Mouse (Mus musculus): ENCODE measurements around the gene Tnrc18.
"Not testable (repeated sequence)": the region's sequence is repeated elsewhere in the genome, so short reads cannot be mapped to it uniquely, and the experiment has no call there.

Tnrc18 gene

DNA sequence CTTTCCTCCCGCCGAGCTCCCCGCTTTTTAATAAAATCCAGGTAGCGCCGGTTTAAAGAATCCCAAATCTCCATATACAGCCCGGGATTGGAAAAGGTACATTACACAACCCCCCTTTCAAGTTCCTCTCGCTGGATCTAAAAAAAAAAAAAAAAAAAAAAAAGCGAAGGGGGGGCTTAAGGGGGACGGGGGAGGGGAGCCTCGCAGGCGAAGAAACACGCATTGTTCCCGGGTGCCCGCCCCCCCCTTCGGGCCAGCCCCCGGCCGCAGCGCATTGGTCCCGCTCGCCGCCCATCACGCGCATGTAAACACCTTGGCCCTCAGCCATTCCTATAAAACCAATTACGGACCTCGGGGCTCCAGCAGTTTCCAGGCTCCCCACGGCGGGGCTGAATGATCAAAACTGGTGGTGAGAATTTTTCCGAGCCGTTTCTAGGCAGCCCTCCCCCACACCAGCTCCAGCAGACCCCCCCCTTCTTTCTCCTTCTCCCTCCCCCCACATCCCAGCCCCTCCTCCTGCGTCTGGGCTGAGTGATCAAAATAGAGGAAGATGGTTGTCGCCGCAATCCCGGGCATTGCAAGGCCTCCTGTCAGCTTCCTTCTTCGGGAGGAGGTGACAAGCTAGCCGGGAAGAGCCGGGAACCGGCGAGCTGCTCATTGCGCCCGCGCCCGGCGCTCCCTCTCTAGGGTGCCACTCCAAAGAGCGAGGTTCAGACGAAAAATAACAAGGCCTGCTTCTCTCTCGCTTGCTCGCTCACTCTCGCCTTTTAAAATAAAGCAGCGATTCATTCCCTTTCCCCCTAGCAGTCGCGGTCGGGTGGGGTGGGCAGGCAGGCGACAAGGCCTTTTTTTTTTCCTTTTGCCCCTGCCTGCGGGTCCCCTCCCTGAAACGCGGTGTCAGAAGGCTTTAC lies at the start of gene Tnrc18:
Tnrc18 (minus strand) TSS at position 139 of the 911 bp plus-strand sequence.
- DNase-seq = peak; percentile 99

DNA sequence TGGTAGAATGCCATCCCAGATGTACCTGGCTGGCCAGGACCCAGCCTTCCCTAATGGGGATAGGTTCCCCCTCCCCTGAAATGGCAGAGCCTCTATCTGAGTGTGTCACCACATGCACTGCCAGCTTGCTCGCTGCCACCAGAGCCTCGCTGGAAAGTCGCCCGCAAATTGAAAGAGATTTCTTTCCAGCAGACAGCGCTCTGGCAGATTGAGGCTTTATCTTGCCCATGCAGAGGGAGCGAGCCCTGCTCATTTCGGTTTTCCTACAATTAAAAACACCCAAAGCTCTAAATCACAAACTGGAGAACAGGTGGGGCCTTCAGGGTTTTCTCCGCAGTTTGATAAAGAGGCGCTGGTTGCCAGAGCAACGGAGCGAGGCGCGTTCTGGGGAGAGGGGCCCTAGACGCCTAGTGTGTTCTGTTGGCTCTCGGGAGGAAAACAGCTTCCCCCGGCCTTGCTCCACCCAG lies 40.3 kb upstream of the Tnrc18 start:
- no peak for DNase-seq

DNA sequence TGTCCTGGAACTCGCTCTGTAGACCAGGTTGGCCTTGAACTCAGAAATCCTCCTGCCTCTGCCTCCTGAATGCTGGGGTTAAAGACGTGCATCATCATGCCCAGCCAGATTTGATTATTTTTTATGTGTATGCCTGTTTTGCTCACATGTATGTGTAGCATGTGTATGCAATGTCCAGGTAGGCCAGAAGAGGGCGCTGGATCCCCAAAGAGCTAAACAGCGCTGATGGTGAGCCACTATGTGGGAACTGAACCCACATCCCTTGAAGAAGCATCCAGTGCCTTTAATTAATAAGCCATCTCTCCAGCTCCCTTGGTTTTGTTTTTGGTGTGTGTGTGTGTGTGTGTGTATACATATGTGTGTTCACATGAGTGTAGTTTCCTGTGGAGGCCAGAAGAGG lies 38.9 kb upstream of the Tnrc18 start:
- DNase-seq = no peak

DNA sequence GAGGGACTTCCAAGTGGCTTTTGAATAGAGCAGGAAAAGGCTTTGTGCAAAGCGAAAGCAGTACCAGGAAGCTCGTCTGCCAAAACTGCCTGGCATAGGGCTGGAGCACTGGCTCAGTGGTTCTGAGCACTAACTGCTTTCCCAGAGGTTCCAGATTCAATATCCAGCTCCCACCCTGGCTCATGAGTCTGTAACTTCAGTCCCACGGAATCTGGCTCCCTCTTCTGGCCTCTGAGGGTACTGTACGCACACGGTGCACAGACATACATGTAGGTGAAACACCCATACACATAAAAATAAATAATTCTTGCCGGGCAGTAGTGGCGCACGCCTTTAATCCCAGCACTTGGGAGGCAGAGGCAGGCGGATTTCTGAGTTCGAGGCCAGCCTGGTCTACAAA lies 37.4 kb upstream of the Tnrc18 start:
- peak; percentile 46 to 65 for DNase-seq

DNA sequence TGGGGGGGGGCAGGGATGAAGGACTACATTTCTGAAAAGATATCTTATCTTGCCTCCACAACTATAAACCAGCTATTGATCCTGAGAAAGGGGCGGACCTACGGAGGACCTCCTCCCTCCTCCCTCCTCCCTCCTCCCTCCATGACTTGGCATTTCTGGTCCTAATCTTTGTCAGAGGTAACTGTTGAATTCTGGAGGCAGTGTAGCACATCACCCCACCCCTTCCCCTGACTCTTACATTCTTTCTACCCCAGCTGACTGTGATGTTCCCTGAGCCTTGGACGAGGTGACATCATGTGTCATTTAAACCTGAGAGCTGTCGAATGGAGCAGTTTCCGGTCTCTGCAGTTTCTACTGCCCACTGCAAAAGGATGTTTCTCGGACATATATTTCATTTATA lies 36.1 kb upstream of the Tnrc18 start:
- no peak for DNase-seq

DNA sequence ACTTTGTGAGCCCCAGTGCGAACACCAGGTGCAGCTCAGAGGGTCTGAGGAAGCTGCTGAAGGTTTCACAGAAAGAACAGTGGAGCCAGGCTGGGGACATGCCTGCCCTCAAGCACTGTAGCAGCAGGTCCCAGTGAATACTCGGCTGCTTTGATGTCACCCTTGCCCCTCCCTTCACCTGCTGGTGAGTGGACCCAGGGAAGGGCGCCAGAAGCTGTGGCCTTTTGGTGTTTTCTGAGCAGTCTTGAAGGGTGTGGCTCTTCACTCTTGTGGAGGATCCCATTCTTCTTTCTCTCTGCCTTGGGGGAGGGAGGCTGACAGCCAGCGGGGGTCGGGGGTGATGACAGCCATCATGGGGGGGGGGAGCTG lies 34.2 kb upstream of the Tnrc18 start:
- DNase-seq = no peak

DNA sequence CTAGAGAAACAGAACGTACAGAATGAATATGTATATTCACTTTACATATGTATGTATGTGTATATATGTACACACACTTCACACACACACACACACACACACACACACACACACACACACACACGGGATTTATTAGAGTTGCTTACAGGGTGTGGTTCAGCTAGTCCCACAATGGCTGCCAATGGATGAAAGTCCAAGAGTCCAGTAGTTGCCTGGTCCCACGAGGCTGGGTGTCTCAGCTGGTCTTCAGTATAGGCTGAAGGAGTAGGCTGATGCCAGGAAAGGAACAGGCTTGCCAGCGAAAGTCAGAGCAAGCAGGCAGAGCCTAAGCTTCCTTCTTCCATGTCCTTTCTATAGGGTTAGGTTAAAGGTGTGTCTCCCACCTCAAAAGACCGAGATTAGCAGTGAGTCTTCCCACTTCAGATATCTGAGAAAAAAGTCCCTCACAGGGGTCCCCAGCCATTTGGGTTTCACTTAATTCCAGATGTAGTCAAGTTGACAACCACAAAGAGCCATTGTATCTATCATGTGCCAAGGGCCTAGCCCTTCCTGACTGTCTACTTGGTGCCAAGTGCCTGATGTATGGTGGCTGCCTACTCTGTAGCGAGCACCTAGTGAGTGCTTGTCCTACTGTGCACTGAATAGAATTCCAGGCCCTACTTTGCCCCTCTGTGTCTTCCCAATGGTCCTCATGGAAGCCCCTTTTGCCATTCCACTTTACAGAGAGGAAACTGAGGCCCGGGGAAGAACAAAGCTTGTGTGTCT lies 33.6 kb upstream of the Tnrc18 start:
- DNase-seq = no peak

DNA sequence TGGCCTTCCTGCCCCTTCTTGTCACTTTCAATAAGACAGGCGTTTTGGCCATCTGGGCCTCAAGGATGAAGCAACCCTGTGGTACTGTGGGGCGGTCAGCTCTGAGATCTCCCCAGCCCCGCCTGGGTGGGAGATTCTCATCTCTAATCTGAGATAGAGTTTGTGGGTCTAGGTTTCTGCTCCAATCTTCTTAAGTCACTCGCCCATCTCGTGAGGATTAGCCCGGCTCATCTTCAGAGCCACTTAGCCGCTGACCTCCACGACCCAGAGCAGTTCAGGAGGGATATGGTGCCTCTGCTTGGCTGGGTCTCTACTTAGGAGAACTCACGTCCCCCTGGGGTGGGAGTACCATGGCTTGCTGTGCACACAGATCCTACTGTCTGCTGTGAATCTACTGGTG lies 33.0 kb upstream of the Tnrc18 start:
- no peak for DNase-seq

DNA sequence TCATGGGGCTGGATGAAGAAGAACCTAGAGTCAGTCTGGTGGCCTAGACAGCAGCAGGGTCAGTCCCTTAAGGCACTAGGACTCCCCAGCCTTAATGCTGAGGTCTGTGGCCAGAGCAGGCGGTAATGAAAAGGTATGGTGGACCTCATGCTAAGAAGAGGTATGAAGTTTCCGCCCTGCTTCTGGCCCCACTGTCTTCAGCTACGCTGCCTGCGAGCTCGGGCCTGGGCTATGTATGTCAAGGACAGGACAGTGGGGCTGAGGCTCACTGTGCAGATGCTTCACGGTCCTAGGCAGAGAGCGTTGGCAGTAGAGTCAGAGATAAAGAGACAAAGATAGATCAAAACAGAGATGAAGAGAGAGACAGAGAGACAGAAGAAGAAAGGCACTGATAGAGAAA lies 31.4 kb upstream of the Tnrc18 start:
- no peak for DNase-seq

DNA sequence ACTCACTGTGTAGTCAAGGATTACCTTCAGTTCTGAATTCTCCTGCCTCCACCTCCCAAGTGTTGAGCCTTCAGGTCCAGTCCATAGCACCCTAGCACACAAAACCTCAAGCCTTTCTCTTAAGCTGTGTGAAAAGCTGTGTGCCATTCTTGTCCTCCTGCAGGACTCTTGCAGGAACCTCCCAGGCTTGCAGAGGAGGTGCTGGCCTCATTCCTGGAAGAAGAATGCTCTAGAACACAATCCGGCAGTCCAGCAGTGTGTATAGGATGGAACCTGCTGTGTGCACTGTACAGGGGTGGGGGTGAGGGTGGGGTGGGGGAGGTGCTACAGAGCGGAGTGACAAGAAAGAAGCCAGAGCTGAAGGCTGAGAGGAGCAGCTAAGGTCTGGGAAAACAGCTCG lies 30.7 kb upstream of the Tnrc18 start:
- DNase-seq = no peak

DNA sequence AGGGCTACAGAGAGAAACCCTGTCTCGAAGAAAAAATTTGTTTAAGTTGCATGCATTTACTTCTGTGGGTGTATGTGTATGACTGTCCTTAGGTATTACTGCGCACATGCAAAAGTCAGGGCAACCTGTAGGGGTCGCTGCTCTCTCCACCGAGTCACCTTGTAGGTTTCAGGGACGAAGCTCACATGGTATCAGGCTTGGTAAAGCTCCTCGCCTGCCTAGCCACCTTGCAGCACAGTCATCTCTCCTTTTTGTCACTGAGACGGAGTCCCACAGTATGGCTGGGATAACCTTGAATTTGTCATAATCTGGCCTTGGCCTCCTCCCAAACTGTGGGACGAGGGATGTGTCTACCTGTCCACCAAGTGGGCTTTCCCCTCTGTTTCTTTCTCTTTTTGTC lies 27.0 kb upstream of the Tnrc18 start:
- DNase-seq = peak; percentile 27 to 28

DNA sequence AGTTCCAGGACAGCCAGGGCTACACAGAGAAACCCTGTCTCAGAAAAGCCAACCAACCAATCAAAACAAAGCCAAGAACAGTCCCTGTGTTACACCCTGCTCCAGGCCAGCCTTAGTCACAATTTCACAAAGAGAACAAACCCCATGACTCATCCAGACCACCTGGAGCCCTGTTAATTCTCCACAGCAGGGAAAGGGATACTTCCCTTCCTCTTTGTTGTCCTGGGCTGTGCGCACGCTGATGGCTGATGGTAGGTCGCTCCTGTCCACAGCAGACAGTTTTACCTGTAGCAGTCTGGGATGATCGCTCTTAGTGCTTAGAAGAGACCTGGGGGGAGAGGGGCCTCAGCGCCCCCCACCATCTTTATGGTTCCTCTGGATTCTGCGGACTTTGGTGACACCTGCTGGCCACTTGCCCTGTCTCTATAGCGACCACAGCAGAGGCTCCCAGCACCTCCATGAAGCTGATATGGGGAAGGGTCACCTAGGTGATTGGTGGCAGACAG lies 24.7 kb upstream of the Tnrc18 start:
- peak; percentile 24 to 34 for DNase-seq

DNA sequence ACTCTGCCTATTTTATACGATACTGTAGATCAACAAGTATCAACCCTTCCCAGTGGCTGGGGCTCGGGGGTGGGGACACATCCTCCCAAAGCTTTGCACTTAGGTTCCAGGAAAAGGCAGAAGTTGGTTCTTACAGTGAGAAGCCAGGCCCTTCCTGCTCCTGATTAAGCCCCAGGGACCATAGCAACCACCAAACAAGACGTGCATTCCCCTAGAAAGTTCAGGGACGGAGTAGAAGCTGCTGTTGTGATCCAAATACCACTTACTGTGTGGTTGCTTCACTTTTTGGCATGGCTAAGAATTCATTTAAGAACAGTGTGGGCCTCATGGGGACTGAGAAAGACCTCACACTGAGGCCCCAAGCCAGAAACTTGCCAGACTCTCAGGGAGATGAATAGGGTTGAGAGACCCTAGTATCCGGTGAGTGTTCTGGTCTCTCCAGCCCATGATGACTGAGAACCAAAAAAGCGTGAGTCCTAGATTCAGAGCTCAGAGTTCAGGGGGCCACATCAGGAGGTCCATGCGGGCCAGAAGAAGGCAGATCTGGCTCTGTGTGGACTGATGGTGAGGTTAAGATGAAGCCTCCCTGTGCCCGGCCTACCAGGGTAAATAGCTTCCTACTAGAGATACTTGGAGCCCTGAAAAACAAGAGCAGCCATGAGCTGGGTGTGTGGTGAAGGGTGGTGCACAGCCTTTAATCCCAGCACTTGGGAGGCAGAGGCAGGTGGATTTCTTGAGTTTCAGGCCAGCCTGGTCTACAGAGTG lies 24.1 kb upstream of the Tnrc18 start:
- peak; percentile 19 to 42 for DNase-seq

DNA sequence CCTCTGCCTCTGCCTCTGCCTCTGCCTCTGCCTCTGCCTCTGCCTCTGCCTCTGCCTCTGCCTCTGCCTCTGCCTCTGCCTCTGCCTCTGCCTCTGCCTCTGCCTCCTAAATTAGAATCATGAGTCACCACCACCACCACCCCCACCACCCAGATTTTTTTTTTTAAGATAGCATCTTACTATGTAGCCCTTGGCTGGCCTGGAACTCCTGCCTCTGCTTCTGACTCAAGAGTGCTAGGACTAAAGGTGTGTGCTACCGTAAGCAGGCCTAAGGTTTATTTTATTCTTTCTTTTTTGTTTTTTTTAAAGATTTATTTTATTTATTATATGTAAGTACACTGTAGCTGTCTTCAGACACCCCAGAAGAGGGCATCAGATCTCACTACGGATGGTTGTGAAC lies 20.0 kb upstream of the Tnrc18 start:
- not testable (repeated sequence) for DNase-seq

DNA sequence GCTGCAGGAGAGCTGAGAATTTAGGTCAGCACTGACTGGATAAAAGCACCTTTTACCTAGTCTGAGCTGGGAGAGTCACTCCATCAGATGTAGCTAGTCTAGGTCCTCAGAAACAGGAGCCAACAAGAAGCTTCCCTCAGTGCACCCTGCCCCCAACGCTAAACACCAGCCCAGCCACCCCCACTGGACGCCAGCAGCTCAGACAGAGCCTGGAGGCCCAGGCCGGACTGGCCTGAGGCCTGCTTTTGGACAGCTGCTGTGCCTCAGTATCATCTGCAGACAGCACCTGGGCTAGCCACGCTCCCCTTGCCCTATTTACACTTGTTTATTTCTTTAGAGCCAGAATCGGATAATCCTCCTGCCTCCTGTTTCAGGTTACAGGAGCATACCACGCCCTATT lies 19.4 kb upstream of the Tnrc18 start:
- DNase-seq = no peak

DNA sequence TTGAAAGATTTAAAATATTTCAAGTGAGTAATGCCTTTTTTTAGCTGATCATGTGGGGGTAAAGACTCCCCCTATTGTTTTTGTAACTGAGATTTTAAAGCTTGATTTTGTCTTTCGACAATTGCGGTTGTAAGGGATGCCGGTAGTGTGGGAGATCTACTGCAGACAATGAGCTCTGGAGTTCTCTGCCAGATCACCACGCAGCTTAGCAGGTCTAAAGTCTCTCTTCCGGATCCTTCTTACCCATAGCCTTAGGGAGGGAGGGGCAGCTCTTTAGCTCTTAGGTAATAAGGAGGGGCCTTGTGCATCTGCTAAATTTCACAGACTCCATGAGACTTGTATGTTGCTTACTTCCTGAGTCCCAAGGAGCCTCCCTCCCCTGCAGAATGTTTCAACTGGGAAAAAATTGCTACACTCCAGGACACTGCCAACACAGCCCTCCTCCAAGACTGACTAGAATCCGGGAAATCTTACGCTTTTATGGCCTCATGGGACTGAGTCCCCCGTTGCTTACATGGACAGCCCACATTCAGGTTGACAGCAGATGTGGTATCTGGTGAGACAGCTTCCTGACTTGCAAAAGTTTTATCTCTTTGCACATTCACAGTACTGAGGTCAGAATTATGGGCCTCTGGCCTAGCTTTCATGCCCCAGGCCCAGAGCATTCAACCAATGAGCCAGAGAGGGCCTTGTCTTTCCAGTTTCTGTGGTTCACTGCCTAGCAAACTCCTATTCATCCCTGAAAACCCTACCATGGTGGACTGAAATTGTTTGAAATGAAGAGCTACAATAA lies 16.4 kb upstream of the Tnrc18 start:
- no peak for DNase-seq

DNA sequence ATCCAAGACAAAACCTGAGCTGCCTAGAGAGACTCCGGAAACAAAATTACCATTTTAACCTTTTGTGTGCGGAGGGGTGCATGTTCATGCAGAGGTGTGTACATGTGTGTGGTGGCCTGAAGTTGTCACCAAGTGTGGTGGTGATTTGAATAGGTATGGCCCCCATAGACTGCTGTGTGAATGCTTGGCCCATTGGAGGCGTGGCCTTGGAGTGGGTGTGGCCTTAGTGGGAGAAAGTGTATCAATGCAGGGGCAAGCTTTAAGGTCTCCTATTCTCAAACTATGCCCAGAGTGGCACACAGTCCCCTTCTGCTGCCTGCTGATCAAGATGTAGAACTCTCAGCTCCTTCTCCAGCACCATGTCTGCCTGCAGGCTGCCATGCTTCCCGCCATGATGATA lies 8.7 kb upstream of the Tnrc18 start:
- DNase-seq = no peak

DNA sequence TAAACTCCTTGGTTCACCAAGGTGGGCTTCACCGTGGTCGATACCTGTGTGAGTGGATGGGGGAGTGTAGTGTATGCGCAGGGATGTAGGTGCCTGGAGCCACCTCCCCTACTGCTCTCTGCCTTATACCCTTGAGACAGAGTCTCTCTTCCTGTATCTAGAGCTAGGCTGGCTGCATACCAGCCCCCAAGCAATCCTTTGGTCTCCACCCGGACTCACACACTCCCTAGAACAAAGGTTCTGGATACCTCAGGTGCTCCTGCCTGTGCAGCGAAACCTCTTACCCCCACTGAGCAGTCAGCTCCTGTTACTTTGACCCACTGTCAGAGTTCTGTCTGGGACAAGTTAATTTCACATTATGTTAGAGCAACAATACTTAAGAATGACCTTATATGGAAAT lies 8.2 kb upstream of the Tnrc18 start:
- DNase-seq = no peak

DNA sequence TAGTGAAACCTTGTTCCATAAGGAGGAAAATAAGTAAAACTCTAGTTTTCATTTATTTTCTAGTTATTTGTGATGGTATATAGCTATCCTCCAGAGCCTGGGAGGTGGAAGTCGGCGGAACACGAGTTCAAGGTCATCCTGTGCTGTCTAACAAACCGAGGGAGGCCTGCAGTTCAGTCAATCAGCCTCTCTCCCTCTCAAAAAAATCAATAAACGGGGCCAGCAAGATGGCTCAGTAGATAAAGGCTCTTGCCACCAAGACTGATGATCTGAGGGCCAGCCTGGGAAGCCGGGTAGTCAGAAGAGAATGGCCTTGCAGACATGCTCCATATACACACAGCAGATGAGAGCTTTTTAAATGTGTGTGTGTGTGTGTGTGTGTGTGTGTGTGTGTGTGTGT lies 6.6 kb upstream of the Tnrc18 start:
- DNase-seq = no peak

DNA sequence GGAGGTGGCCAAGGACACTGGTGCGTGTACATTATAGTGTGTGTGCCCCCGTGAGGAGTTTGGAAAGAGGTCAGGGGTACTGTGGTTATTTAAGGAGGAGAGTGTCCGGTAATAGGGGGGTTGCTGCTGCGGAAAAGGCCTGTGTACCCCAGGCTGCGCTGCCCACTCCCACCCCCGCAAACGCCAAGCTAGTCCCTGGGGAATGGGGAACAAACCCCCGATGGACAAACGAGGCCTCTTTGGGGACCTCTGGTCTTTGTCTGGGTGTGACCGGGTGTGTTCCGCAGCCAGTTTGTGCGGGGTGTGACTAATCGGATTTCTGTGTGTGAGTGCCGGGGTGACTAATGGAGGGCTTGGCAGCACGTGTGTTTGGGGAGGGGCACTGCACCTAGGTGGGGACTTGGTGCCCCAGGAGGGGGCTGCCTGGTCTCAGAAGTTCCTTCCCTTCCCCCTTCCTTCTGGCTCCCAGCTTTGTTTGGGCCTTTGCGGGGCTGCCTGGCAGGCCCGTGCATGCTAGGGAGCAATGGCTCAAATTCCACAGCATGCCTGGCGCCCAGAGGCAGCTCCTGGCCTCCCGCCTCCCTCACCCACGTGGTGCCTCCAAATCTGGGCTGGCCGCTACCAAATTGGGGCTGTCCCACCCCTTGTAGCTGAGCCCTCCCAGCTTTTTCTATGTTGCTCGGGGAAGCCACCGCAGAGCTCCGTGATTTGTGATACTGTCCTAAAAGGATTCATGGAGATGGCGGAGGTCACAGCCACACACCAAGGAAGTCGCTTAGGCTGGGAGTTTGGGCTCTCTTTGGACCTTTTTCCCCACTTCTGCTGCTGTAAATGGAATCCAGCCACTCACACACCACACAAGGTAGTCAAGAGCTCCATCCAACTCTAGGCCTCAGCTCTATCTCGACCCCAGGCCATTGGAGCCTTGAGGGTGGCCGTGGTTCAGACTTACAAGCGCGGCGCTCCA lies 5.9 kb upstream of the Tnrc18 start:
- DNase-seq = peak; percentile 89 to 95
